Mouse (Mus musculus): ENCODE measurements around the gene Rnf212b.
"Not testable (repeated sequence)": the region's sequence is repeated elsewhere in the genome, so short reads cannot be mapped to it uniquely, and the experiment has no call there.

Gene Rnf212b

GRCm38 (mm10) chr14:54813991-54814390, at the start of gene Rnf212b:
Gene Rnf212b, plus strand, starts transcription at chr14:54814141.
- DNase-seq (ENCODE audit: low read depth, low spot score): no peak

GRCm38 (mm10) chr14:54766937-54767336, 47.0 kb upstream of the Rnf212b start:
- not testable (repeated sequence) for DNase-seq (ENCODE audit: low read depth, low spot score)

GRCm38 (mm10) chr14:54768314-54769067, 45.5 kb upstream of the Rnf212b start:
- DNase-seq (ENCODE audit: low read depth, low spot score): no peak

GRCm38 (mm10) chr14:54769068-54769425, 44.9 kb upstream of the Rnf212b start:
- no peak for DNase-seq (ENCODE audit: low read depth, low spot score)

- DNase-seq (ENCODE audit: low read depth, low spot score): no peak
Measured at GRCm38 (mm10) chr14:54770373-54770772, 43.6 kb upstream of the Rnf212b start.

- no peak for DNase-seq (ENCODE audit: low read depth, low spot score)
Measured at GRCm38 (mm10) chr14:54772333-54772856, 41.5 kb upstream of the Rnf212b start.

- no peak for DNase-seq (ENCODE audit: low read depth, low spot score)
Measured at GRCm38 (mm10) chr14:54775534-54776041, 38.4 kb upstream of the Rnf212b start.

GRCm38 (mm10) chr14:54776768-54777167, 37.2 kb upstream of the Rnf212b start:
- no peak for DNase-seq (ENCODE audit: low read depth, low spot score)

GRCm38 (mm10) chr14:54777893-54778292, 36.0 kb upstream of the Rnf212b start:
- no peak for DNase-seq (ENCODE audit: low read depth, low spot score)

- DNase-seq (ENCODE audit: low read depth, low spot score): no peak
Measured at GRCm38 (mm10) chr14:54780084-54780483, 33.9 kb upstream of the Rnf212b start.

- no peak for DNase-seq (ENCODE audit: low read depth, low spot score)
Measured at GRCm38 (mm10) chr14:54780836-54781609, 32.9 kb upstream of the Rnf212b start.

GRCm38 (mm10) chr14:54781610-54782365, 32.2 kb upstream of the Rnf212b start, which contains the start of gene Slc7a8:
Gene Slc7a8, minus strand, starts transcription at chr14:54781946.
- peak; percentile 45 for DNase-seq (ENCODE audit: low read depth, low spot score)

- no peak for DNase-seq (ENCODE audit: low read depth, low spot score)
Measured at GRCm38 (mm10) chr14:54782971-54783370, 31.0 kb upstream of the Rnf212b start.

GRCm38 (mm10) chr14:54785898-54786297, 28.0 kb upstream of the Rnf212b start:
- DNase-seq (ENCODE audit: low read depth, low spot score): peak; percentile 50

- no peak for DNase-seq (ENCODE audit: low read depth, low spot score)
Measured at GRCm38 (mm10) chr14:54786489-54786888, 27.5 kb upstream of the Rnf212b start.

GRCm38 (mm10) chr14:54787226-54787625, 26.7 kb upstream of the Rnf212b start:
- no peak for DNase-seq (ENCODE audit: low read depth, low spot score)

GRCm38 (mm10) chr14:54788231-54788630, 25.7 kb upstream of the Rnf212b start:
- DNase-seq (ENCODE audit: low read depth, low spot score): no peak

GRCm38 (mm10) chr14:54792166-54792565, 21.8 kb upstream of the Rnf212b start:
- no peak for DNase-seq (ENCODE audit: low read depth, low spot score)

GRCm38 (mm10) chr14:54793351-54793750, 20.6 kb upstream of the Rnf212b start:
- no peak for DNase-seq (ENCODE audit: low read depth, low spot score)

- DNase-seq (ENCODE audit: low read depth, low spot score): no peak
Measured at GRCm38 (mm10) chr14:54793894-54794830, 19.8 kb upstream of the Rnf212b start.
